Mouse (Mus musculus) testis, adult 10 weeks (tissue): ENCODE measurements around the gene Nmrk2. TPM values are rescaled to one million over a fixed set of nuclear protein-coding genes. Genes with fewer than 3 reads are reported as not detected.

Source experiments
- polyA plus RNA-seq: library from polyadenylated mRNA; stranded (reverse); fragments of 350-450 nt; fragmentation: Illumina TruSeq; extraction: RNeasy Lipid Tissue Mini Kit (QIAGEN cat#74804); gene quantifications from one replicate; pipeline ENCODE4 v1.2.3, GENCODE M21; 2014; ENCODE audit warnings: low read depth, low replicate concordance

Gene Nmrk2
- not detected for polyA plus RNA-seq

GRCm38 (mm10) chr10:81201807-81202758 is at the start of gene Nmrk2:
TSS of gene Nmrk2 (minus strand) at chr10:81202051.

GRCm38 (mm10) chr10:81232580-81233225 is 30.9 kb upstream of the Nmrk2 start, which contains the start of gene Zfr2:
TSS of gene Zfr2 (plus strand) at chr10:81233155.

GRCm38 (mm10) chr10:81230438-81231332 is 28.8 kb upstream of the Nmrk2 start, which contains the start of gene Atcay:
TSS of gene Atcay (minus strand) at chr10:81230833.

GRCm38 (mm10) chr10:81183805-81184204 is 18.0 kb downstream of the Nmrk2 start, which contains the start of gene 4930442H23Rik:
TSS of gene 4930442H23Rik (minus strand) at chr10:81183849.

GRCm38 (mm10) chr10:81182336-81183333 is 19.2 kb downstream of the Nmrk2 start, which contains the start of gene Dapk3:
TSS of gene Dapk3 (plus strand) at chr10:81183005.

GRCm38 (mm10) chr10:81176466-81177271 is 25.2 kb downstream of the Nmrk2 start, which contains the start of gene Eef2:
TSS of gene Eef2 (plus strand) at chr10:81176631.

GRCm38 (mm10) chr10:81167200-81168086 is 34.4 kb downstream of the Nmrk2 start, which contains the start of gene Pias4:
TSS of gene Pias4 (minus strand) at chr10:81167923.

Other genes with a start within 250 kb of the Nmrk2 start
- 0.27 TPM for gene Gng7, start 187.1 kb downstream of the Nmrk2 start, polyA plus RNA-seq
- gene Diras1, start 176.4 kb downstream of the Nmrk2 start, polyA plus RNA-seq: 0.17 TPM
- 0.71 TPM for gene Slc39a3, start 164.6 kb downstream of the Nmrk2 start, polyA plus RNA-seq
- 3.3 TPM for gene Sgta, start 141.9 kb downstream of the Nmrk2 start, polyA plus RNA-seq
- gene Thop1, start 132.0 kb downstream of the Nmrk2 start, polyA plus RNA-seq: 3.0 TPM
- gene Creb3l3, start 103.2 kb downstream of the Nmrk2 start, polyA plus RNA-seq: 0.08 TPM
- gene Map2k2, start 96.1 kb downstream of the Nmrk2 start, polyA plus RNA-seq: 3.2 TPM
- gene Zbtb7a, start 66.8 kb downstream of the Nmrk2 start, polyA plus RNA-seq: 1.8 TPM
- 0.78 TPM for gene Pias4, start 34.1 kb downstream of the Nmrk2 start, polyA plus RNA-seq
- 18.1 TPM for gene Eef2, start 25.4 kb downstream of the Nmrk2 start, polyA plus RNA-seq
- not detected for gene Dapk3, start 19.0 kb downstream of the Nmrk2 start, polyA plus RNA-seq
- gene 4930442H23Rik, start 18.2 kb downstream of the Nmrk2 start, polyA plus RNA-seq: 0.28 TPM
- gene Atcay, start 28.8 kb upstream of the Nmrk2 start, polyA plus RNA-seq: 0.06 TPM
- 0.76 TPM for gene Zfr2, start 31.1 kb upstream of the Nmrk2 start, polyA plus RNA-seq
- gene Matk, start 50.9 kb upstream of the Nmrk2 start, polyA plus RNA-seq: not detected
- 6.4 TPM for gene Mrpl54, start 64.9 kb upstream of the Nmrk2 start, polyA plus RNA-seq
- 4.4 TPM for gene Apba3, start 64.9 kb upstream of the Nmrk2 start, polyA plus RNA-seq
- not detected for gene Tjp3, start 89.5 kb upstream of the Nmrk2 start, polyA plus RNA-seq
- gene Pip5k1c, start 90.9 kb upstream of the Nmrk2 start, polyA plus RNA-seq: 0.67 TPM
- 0.14 TPM for gene Cactin, start 119.1 kb upstream of the Nmrk2 start, polyA plus RNA-seq
- gene Tbxa2r, start 126.7 kb upstream of the Nmrk2 start, polyA plus RNA-seq: not detected
- gene Gipc3, start 141.2 kb upstream of the Nmrk2 start, polyA plus RNA-seq: 0.11 TPM
- gene Hmg20b, start 148.4 kb upstream of the Nmrk2 start, polyA plus RNA-seq: 2.9 TPM
- 0.90 TPM for gene Mfsd12, start 155.4 kb upstream of the Nmrk2 start, polyA plus RNA-seq
- gene 4930404N11Rik, start 163.8 kb upstream of the Nmrk2 start, polyA plus RNA-seq: not detected
- 1.1 TPM for gene Fzr1, start 176.5 kb upstream of the Nmrk2 start, polyA plus RNA-seq
- gene Dohh, start 182.4 kb upstream of the Nmrk2 start, polyA plus RNA-seq: not detected
- gene Gm48551, start 182.4 kb upstream of the Nmrk2 start, polyA plus RNA-seq: 0.20 TPM
- not detected for gene Gm48552, start 187.0 kb upstream of the Nmrk2 start, polyA plus RNA-seq
- gene Smim24, start 191.0 kb upstream of the Nmrk2 start, polyA plus RNA-seq: 273 TPM